Mouse (Mus musculus) C2C12 (cell line): ENCODE data around the gene Prickle4. TPM values are rescaled to one million over a fixed set of nuclear protein-coding genes. Genes with fewer than 3 reads are reported as not detected.

Experiments
- H3K27me3 ChIP-seq: one replicate; pipeline ENCODE4 v1.6.1; 2011; ENCODE audit not compliant: control insufficient read depth, insufficient read depth, insufficient read length
- H3K36me3 ChIP-seq: one replicate; pipeline ENCODE4 v1.6.1; 2011; ENCODE audit not compliant: control insufficient read depth, insufficient read depth
- H3K4me3 ChIP-seq: one replicate; pipeline ENCODE4 v1.5.1; 2011; ENCODE audit warnings: mild to moderate bottlenecking, control low read depth; ENCODE audit not compliant: poor library complexity, insufficient read depth, severe bottlenecking
- H3K79me2 ChIP-seq: one replicate; pipeline ENCODE4 v1.6.1; 2011; ENCODE audit not compliant: control insufficient read depth, insufficient read depth
- H3K79me3 ChIP-seq: one replicate; pipeline ENCODE4 v1.6.1; 2011; ENCODE audit warnings: low read depth, control low read depth
- H3ac ChIP-seq: one replicate; pipeline ENCODE3; 2011; ENCODE audit warnings: low read depth; ENCODE audit not compliant: control insufficient read depth, insufficient read length
- CEBPB ChIP-seq: IDR thresholded peaks from one replicate; pipeline ENCODE4 v1.6.1; 2011; ENCODE audit warnings: low read depth, mild to moderate bottlenecking, control low read depth, moderate library complexity
- CTCF ChIP-seq: IDR thresholded peaks from one replicate; pipeline ENCODE4 v1.5.1; 2011; ENCODE audit not compliant: control insufficient read depth, insufficient read depth, insufficient read length
- FOSL1 ChIP-seq: IDR thresholded peaks from one replicate; pipeline ENCODE4 v1.8.0; 2011; ENCODE audit warnings: mild to moderate bottlenecking, low read length; ENCODE audit not compliant: poor library complexity, insufficient read depth, severe bottlenecking
- MAX ChIP-seq: IDR thresholded peaks from one replicate; pipeline ENCODE4 v1.6.1; 2011; ENCODE audit warnings: mild to moderate bottlenecking, control low read depth
- MYOD1 ChIP-seq: IDR thresholded peaks from one replicate; pipeline ENCODE4 v1.6.1; 2011; ENCODE audit warnings: low read depth; ENCODE audit not compliant: control insufficient read depth, insufficient read length
- MYOG ChIP-seq: IDR thresholded peaks from one replicate; pipeline ENCODE4 v1.6.1; 2011; ENCODE audit not compliant: control insufficient read depth, insufficient read length; ENCODE audit errors: extremely low read depth
- USF1 ChIP-seq: IDR thresholded peaks from one replicate; pipeline ENCODE4 v1.6.1; 2011; ENCODE audit warnings: low read depth, mild to moderate bottlenecking, control low read depth, moderate library complexity
- polyA plus RNA-seq: library from polyadenylated mRNA; unstranded; fragments of >200 nt; fragmentation: generic; extraction: Trizol; gene quantifications from one replicate; pipeline ENCODE4 v1.2.1, GENCODE M21; 2012; ENCODE audit warnings: missing spikeins

The Prickle4 gene
- polyA plus RNA-seq, 1 experiment = 0.12 TPM

DNA sequence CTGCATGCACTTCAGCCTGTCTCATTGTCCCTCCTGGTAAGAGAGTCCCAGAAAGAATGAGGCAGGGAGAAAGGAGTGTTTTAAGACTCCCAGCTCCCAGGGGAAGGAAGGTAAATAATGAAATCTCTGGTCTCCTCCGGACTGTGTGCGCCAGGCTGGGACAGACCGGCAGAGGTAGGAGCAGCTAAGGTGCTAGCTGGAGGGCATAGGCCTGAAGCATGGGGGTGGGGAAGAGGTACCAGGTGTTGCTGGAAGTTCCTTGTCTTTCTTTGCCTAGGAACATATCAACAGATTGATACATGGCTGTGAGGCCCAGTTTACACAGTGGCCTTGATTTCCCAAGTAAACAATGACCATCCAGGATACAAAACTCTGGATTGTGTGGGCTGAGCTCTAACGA lies 14.4 kb upstream of the Prickle4 start:
- Histone ChIP-seq H3K4me3 (no peak overlapping the region), H3K79me2 (no peaks in the 10 kb centered on the region), H3ac (no peak overlapping the region), H3K36me3 (no peaks in the 10 kb centered on the region), H3K27me3 (peaks cover 24% of the 10 kb centered on the region), H3K79me3 (no peaks in the 10 kb centered on the region)
- TF ChIP-seq USF1 = no peak
- no peak for TF ChIP-seq CEBPB
- TF ChIP-seq MYOD1 = no peak
- TF ChIP-seq MAX = no peak
- no peak for TF ChIP-seq FOSL1
- no peak for TF ChIP-seq CTCF
- no peak for TF ChIP-seq MYOG

DNA sequence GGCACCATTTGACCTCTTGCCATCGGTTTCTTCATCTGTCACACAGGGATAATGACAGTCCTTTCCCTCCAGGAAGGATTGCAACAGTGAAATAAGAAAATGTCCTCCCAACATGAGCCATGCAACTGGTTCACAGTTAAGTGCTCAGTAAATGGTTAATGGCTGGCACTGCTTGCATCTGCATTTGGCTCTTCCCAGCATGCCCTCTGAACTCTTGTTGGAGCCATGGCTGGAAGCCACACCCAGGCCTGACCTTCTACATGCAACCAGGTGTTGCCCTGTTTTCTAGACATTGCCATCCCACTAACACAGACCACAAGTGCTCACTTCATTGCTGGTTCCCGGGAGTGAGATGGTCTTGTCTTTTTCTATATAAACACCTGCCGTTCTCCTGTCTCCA lies 13.4 kb upstream of the Prickle4 start:
- Histone ChIP-seq H3K79me2 (no peaks in the 10 kb centered on the region), H3K79me3 (no peaks in the 10 kb centered on the region), H3K4me3 (no peak overlapping the region), H3K27me3 (peaks cover 24% of the 10 kb centered on the region), H3K36me3 (no peaks in the 10 kb centered on the region), H3ac (no peak overlapping the region)
- TF ChIP-seq CTCF = no peak
- no peak for TF ChIP-seq CEBPB
- no peak for TF ChIP-seq USF1
- no peak for TF ChIP-seq MYOD1
- TF ChIP-seq FOSL1 = no peak
- no peak for TF ChIP-seq MAX
- no peak for TF ChIP-seq MYOG

GRCm38 (mm10) chr17:47706196-47706595 lies 11.7 kb upstream of the Prickle4 start:
- TF ChIP-seq MAX = no peak
- no peak for TF ChIP-seq CEBPB
- no peak for TF ChIP-seq USF1
- no peak for TF ChIP-seq CTCF
- no peak for TF ChIP-seq MYOD1
- no peak for TF ChIP-seq FOSL1
- no peak for TF ChIP-seq MYOG
- Histone ChIP-seq H3K36me3 (no peaks in the 10 kb centered on the region), H3K4me3 (no peak overlapping the region), H3K79me2 (no peaks in the 10 kb centered on the region), H3K79me3 (no peaks in the 10 kb centered on the region), H3K27me3 (peaks cover 17% of the 10 kb centered on the region), H3ac (no peak overlapping the region)

DNA sequence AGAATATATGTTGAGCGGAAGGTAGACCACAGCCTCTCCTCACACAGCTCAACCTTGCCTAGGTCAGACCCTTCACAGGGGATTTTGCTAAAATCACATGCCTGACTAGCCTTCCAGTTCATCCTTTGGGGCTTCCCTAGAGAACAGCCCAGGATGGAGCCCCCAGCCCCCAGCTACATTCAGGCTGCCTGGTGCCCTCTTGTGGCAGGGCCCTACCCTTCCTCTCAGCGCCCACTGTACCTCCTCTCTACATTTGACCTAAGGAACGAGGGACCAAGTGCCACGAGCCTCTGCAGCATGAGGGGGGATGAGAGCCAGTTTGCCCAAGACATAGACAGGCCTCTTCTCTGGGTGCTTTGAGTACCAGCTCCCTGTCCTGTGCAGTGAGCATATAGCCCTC lies 10.2 kb upstream of the Prickle4 start:
- H3K36me3 ChIP-seq = no peaks in the 10 kb centered on the region
- TF ChIP-seq FOSL1 (no peak), CTCF (no peak), MYOD1 (no peak), MYOG (no peak), USF1 (no peak), CEBPB (no peak), MAX (no peak)
- no peak overlapping the region for H3ac ChIP-seq

DNA sequence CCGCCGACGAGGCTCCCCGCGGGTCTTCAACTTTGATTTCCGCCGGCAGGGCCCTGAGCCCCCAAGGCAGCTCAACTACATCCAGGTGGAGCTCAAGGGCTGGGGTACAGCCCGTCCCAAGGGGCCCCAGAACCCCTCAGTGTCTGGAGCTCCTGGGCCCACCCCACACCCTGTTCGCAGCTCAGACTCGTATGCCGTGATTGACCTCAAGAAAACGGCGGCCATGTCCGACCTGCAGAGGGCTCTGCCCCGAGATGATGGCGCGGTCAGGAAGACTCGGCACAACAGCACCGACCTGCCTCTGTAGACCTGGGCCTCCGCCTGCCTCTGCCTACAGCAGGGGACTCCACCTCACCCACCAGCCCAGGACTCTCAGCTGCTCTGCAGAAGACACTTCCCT lies 9.0 kb upstream of the Prickle4 start:
- Histone ChIP-seq H3K27me3 (peaks cover 6% of the 10 kb centered on the region), H3K79me3 (no peaks in the 10 kb centered on the region), H3K79me2 (no peaks in the 10 kb centered on the region), H3K36me3 (no peaks in the 10 kb centered on the region), H3ac (no peak overlapping the region), H3K4me3 (no peak overlapping the region)
- TF ChIP-seq CTCF = no peak
- TF ChIP-seq MYOG = no peak
- no peak for TF ChIP-seq MAX
- no peak for TF ChIP-seq MYOD1
- no peak for TF ChIP-seq CEBPB
- no peak for TF ChIP-seq FOSL1
- no peak for TF ChIP-seq USF1

More for the DNA sequence above, 10.2 kb upstream of the Prickle4 start:
- H3K4me3 ChIP-seq = no peak overlapping the region
- H3K27me3 ChIP-seq = peaks cover 8% of the 10 kb centered on the region
- H3K79me3 ChIP-seq = no peaks in the 10 kb centered on the region
- H3K79me2 ChIP-seq = no peaks in the 10 kb centered on the region

- no peaks in the 10 kb centered on the region for H3K36me3 ChIP-seq
- TF ChIP-seq MAX (no peak), FOSL1 (no peak), CTCF (no peak), CEBPB (no peak), USF1 (no peak), MYOG (no peak), MYOD1 (no peak)
- H3K27me3 ChIP-seq = no peaks in the 10 kb centered on the region
- no peak overlapping the region for H3K4me3 ChIP-seq
- H3ac ChIP-seq = no peak overlapping the region
- H3K79me2 ChIP-seq = no peaks in the 10 kb centered on the region
- H3K79me3 ChIP-seq = no peaks in the 10 kb centered on the region
Observed at GRCm38 (mm10) chr17:47702548-47703345, 8.2 kb upstream of the Prickle4 start.
